Mouse (Mus musculus) C2C12 (cell line): ENCODE measurements at regions not wholly inside any gene's neighbourhood (a gene's known extent, or its start where the extent isn't known, plus 50 kb on each side); places are given as distances from the start of the nearest gene placed in this dataset.

Experiments
- H3K27me3 ChIP-seq: one replicate; pipeline ENCODE4 v1.6.1; 2011; ENCODE audit not compliant: control insufficient read depth, insufficient read depth, insufficient read length
- H3K36me3 ChIP-seq: one replicate; pipeline ENCODE4 v1.6.1; 2011; ENCODE audit not compliant: control insufficient read depth, insufficient read depth
- H3K4me3 ChIP-seq: one replicate; pipeline ENCODE4 v1.5.1; 2011; ENCODE audit warnings: mild to moderate bottlenecking, control low read depth; ENCODE audit not compliant: poor library complexity, insufficient read depth, severe bottlenecking
- H3K79me2 ChIP-seq: one replicate; pipeline ENCODE4 v1.6.1; 2011; ENCODE audit not compliant: control insufficient read depth, insufficient read depth
- H3K79me3 ChIP-seq: one replicate; pipeline ENCODE4 v1.6.1; 2011; ENCODE audit warnings: low read depth, control low read depth
- H3ac ChIP-seq: one replicate; pipeline ENCODE3; 2011; ENCODE audit warnings: low read depth; ENCODE audit not compliant: control insufficient read depth, insufficient read length
- CEBPB ChIP-seq: IDR thresholded peaks from one replicate; pipeline ENCODE4 v1.6.1; 2011; ENCODE audit warnings: low read depth, mild to moderate bottlenecking, control low read depth, moderate library complexity
- CTCF ChIP-seq: IDR thresholded peaks from one replicate; pipeline ENCODE4 v1.5.1; 2011; ENCODE audit not compliant: control insufficient read depth, insufficient read depth, insufficient read length
- FOSL1 ChIP-seq: IDR thresholded peaks from one replicate; pipeline ENCODE4 v1.8.0; 2011; ENCODE audit warnings: mild to moderate bottlenecking, low read length; ENCODE audit not compliant: poor library complexity, insufficient read depth, severe bottlenecking
- MAX ChIP-seq: IDR thresholded peaks from one replicate; pipeline ENCODE4 v1.6.1; 2011; ENCODE audit warnings: mild to moderate bottlenecking, control low read depth
- MYOD1 ChIP-seq: IDR thresholded peaks from one replicate; pipeline ENCODE4 v1.6.1; 2011; ENCODE audit warnings: low read depth; ENCODE audit not compliant: control insufficient read depth, insufficient read length
- MYOG ChIP-seq: IDR thresholded peaks from one replicate; pipeline ENCODE4 v1.6.1; 2011; ENCODE audit not compliant: control insufficient read depth, insufficient read length; ENCODE audit errors: extremely low read depth
- USF1 ChIP-seq: IDR thresholded peaks from one replicate; pipeline ENCODE4 v1.6.1; 2011; ENCODE audit warnings: low read depth, mild to moderate bottlenecking, control low read depth, moderate library complexity

DNA sequence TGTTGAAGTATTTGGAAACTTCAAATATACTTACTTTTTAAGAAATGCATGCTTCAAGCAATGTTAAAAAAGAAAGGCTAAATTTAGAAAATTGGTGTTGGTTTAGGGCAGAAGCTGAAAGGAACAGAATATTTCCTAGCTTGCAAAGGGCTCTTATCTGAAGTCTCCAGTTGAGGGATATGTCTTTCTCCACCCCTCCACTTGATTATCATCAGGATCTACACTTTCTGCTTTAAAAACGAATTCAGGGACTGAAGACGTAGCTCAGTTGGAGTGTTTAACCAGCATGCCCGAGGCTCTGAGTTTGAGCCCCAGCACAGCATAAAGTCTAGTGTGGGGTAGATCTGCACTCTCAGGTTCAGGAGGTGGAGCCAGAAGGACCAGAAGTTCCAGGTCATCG is 144.9 kb upstream of the Syt6 start:
- no peak overlapping the region for H3ac ChIP-seq
- no peaks in the 10 kb centered on the region for H3K79me2 ChIP-seq
- no peaks in the 10 kb centered on the region for H3K27me3 ChIP-seq
- H3K4me3 ChIP-seq = no peak overlapping the region
- TF ChIP-seq MYOD1 = no peak
- TF ChIP-seq USF1 = no peak
- TF ChIP-seq MAX = no peak
- no peak for TF ChIP-seq MYOG
- TF ChIP-seq CEBPB = no peak
- TF ChIP-seq FOSL1 = no peak
- no peak for TF ChIP-seq CTCF
- no peaks in the 10 kb centered on the region for H3K36me3 ChIP-seq
- H3K79me3 ChIP-seq = no peaks in the 10 kb centered on the region

DNA sequence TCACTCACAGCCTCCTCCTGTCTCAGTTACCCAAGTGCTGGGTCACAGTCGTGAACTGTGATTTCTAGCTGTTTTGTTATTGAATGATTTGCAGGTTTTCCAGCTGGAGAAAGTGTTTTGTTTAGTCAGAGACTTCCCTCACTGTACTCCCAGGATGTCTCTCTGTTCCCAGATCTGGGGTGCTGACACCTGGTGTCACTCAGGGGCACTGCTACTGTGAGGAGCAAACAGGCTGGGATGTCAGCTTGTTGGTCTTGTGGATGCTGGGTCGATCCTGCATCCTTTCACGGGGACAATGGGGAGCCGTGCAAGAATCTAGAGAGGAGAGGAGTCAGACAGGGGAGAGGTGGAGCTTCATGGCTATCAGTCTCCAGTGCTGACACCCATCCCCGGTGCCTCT is 142.8 kb upstream of the Syt6 start:
- no peak for TF ChIP-seq CTCF
- TF ChIP-seq CEBPB = no peak
- no peak for TF ChIP-seq MAX
- TF ChIP-seq MYOD1 = no peak
- no peak for TF ChIP-seq USF1
- no peak for TF ChIP-seq MYOG
- TF ChIP-seq FOSL1 = no peak

DNA sequence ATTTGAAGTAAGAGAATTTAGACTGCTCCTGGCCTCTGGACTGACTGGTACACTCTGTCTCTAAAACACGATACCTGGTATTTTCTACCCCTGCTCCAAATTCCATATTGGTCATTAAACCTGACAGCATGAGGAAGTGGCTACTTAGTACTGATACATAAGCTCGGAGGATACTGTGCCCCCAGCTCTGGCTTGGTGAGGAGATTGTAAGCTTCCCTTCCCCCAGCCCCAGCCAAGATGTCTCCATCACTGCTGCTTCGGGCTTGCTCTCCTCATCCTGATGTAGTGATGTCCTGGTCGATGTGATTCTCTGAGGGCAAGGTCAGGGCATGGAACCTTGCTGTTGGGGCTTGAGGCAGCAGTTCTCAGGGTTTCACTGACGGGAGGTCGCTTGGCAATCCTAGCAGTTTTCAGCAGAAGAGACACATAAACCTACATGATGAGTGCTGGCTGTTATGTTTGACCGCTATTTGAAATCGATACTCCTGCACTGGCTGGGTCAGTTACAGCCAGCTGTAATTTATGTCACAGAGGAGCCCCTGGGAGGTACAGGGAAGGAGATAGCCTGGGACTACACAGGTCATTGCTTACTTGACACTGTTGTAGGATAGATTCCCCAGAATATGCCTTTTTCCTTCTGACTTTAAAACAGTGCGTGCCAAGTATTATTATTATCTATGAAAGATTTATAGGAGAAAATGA is 138.0 kb upstream of the Syt6 start:
- H3K79me2 ChIP-seq = no peaks in the 10 kb centered on the region
- no peaks in the 10 kb centered on the region for H3K79me3 ChIP-seq
- H3ac ChIP-seq = no peak overlapping the region
- H3K27me3 ChIP-seq = no peaks in the 10 kb centered on the region
- H3K36me3 ChIP-seq = no peaks in the 10 kb centered on the region
- no peak for TF ChIP-seq CEBPB
- no peak for TF ChIP-seq USF1
- no peak for TF ChIP-seq CTCF
- TF ChIP-seq MYOD1 = no peak
- no peak overlapping the region for H3K4me3 ChIP-seq

More for the DNA sequence above, 142.8 kb upstream of the Syt6 start:
- H3K4me3 ChIP-seq = no peak overlapping the region
- H3K36me3 ChIP-seq = no peaks in the 10 kb centered on the region
- H3K27me3 ChIP-seq = no peaks in the 10 kb centered on the region
- H3ac ChIP-seq = no peak overlapping the region
- no peaks in the 10 kb centered on the region for H3K79me3 ChIP-seq
- no peaks in the 10 kb centered on the region for H3K79me2 ChIP-seq

DNA sequence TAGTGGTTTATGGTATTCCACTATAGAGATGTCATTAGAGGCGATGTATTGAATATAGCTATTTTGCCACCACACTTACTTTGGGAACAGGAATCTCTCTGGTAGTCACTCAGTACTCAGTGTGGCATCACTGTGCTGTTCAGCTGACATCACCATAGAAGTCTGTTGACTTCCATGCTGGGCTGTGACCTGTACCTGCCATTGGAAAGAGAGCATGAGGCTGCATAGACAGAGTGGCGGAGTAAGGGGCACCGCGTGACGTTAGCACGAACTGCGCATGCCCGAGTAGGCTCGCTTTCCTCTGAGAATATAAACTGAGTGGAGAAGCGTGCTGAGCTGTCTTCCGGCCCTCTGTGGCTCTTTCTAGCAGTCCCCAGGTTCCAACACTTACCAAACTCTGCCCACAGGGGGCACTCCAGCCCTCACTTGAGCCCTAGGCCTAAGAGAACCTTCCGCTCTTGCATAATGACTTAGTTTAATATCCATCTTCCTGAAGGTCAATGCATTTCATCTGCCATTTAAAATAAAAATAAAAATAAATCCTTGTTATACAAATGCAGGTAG is 136.2 kb upstream of the Syt6 start:
- Histone ChIP-seq H3K36me3 (no peaks in the 10 kb centered on the region), H3K27me3 (no peaks in the 10 kb centered on the region), H3K79me3 (no peaks in the 10 kb centered on the region), H3ac (no peak overlapping the region), H3K4me3 (no peak overlapping the region), H3K79me2 (no peaks in the 10 kb centered on the region)
- TF ChIP-seq MYOG = no peak
- no peak for TF ChIP-seq USF1
- no peak for TF ChIP-seq CEBPB
- no peak for TF ChIP-seq CTCF
- no peak for TF ChIP-seq MAX
- TF ChIP-seq MYOD1 = no peak
- TF ChIP-seq FOSL1 = no peak

GRCm38 (mm10) chr3:103443247-103443646 is 131.8 kb upstream of the Syt6 start:
- no peak overlapping the region for H3K4me3 ChIP-seq
- no peaks in the 10 kb centered on the region for H3K79me3 ChIP-seq
- H3ac ChIP-seq = no peak overlapping the region
- no peaks in the 10 kb centered on the region for H3K36me3 ChIP-seq
- no peak for TF ChIP-seq FOSL1
- TF ChIP-seq MYOD1 = no peak
- H3K79me2 ChIP-seq = no peaks in the 10 kb centered on the region
- no peaks in the 10 kb centered on the region for H3K27me3 ChIP-seq

DNA sequence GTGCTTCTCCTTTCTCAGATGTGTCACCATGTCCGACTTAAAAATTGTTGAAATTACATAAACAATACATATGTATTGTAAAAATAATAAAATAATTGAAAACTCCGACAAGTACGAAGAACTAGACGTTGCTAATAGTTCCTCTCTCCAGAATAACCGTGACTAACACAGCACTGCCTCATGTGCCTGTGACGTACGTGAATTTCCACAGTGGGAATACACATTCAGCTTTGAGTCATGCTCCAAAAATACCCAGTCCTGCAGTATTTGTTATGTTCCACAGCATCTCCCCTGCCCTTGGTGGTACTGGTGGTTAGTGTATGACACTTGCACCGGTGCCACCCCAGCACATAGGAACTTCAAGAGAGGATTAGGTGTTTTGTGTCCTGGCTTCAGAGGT is 129.2 kb upstream of the Syt6 start:
- H3K4me3 ChIP-seq = no peak overlapping the region
- no peak overlapping the region for H3ac ChIP-seq
- no peaks in the 10 kb centered on the region for H3K79me2 ChIP-seq
- no peaks in the 10 kb centered on the region for H3K27me3 ChIP-seq
- H3K79me3 ChIP-seq = no peaks in the 10 kb centered on the region
- H3K36me3 ChIP-seq = no peaks in the 10 kb centered on the region
- TF ChIP-seq MYOD1 (no peak), MYOG (no peak), CEBPB (no peak), USF1 (no peak), MAX (no peak), FOSL1 (no peak), CTCF (no peak)
